Mouse (Mus musculus): ENCODE results near the gene BC049352.

GRCm38 (mm10) chr9:45241397-45241796, 59.6 kb downstream of the BC049352 start:
- TF ChIP-seq CTCF (IDR thresholded peaks at IDR 0.05; ENCODE audit: control insufficient read depth, insufficient read depth, low read length) (no peak), POLR2A (IDR thresholded peaks at IDR 0.05; ENCODE audit: borderline replicate concordance, control insufficient read depth, low read depth, low read length) (no peak)
